Mouse (Mus musculus) heart, embryonic 15.5 days (tissue): ENCODE results near the gene Hdac10. TPM values are rescaled to one million over a fixed set of nuclear protein-coding genes. Genes with fewer than 3 reads are reported as not detected.

ENCODE experiments used
- ATAC-seq: fragments of 200-750 bp; cut with Nextera tagmentation; replicated peaks from 2 replicates; pipeline ENCODE4 v1.8.0; 2017; ENCODE audit warnings: low read depth, moderate TSS enrichment; ENCODE audit not compliant: insufficient number of reproducible peaks, insufficient read depth, low FRiP score
- H3K27ac ChIP-seq: fragments of 300-500 bp; sonication (generic); 2 replicates; pipeline ENCODE4 v1.5.1; 2015; ENCODE audit warnings: mild to moderate bottlenecking, inconsistent platforms
- H3K27me3 ChIP-seq: fragments of 300-500 bp; sonication (generic); 2 replicates; pipeline ENCODE4 v1.6.1; 2015; ENCODE audit warnings: inconsistent platforms
- H3K36me3 ChIP-seq: fragments of 300-500 bp; sonication (generic); 2 replicates; pipeline ENCODE4 v1.6.1; 2015; ENCODE audit warnings: mild to moderate bottlenecking, inconsistent platforms
- H3K4me1 ChIP-seq: fragments of 300-500 bp; sonication (generic); replicated peaks from 2 replicates; pipeline ENCODE4 v1.6.1; 2015; ENCODE audit warnings: inconsistent platforms
- H3K4me2 ChIP-seq: fragments of 300-500 bp; sonication (generic); 2 replicates; pipeline ENCODE4 v1.6.1; 2015; ENCODE audit warnings: inconsistent platforms, mild to moderate bottlenecking, moderate library complexity
- H3K4me3 ChIP-seq: fragments of 300-500 bp; sonication (generic); 2 replicates; pipeline ENCODE4 v1.5.1; 2015; ENCODE audit warnings: mild to moderate bottlenecking, inconsistent platforms
- H3K9ac ChIP-seq: fragments of 300-500 bp; sonication (generic); 2 replicates; pipeline ENCODE4 v1.6.1; 2015; ENCODE audit warnings: mild to moderate bottlenecking, inconsistent platforms
- H3K9me3 ChIP-seq: fragments of 300-500 bp; sonication (generic); replicated peaks from 2 replicates; pipeline ENCODE4 v1.6.1; 2016; ENCODE audit warnings: inconsistent platforms
- WGBS: fragments of 180-500 bp; shearing (Covaris S2); methylation state at CpG from one replicate; pipeline ENCODE4 v1.1.7; 2015; ENCODE audit warnings: mixed read lengths; 5-methylcytosine and 5-hydroxymethylcytosine counted together
- polyA plus RNA-seq: library from polyadenylated mRNA; unstranded; fragments of >200 nt; fragmentation: Nextera tagmentation; extraction: Ambion mirVana; gene quantifications from 2 replicates; pipeline ENCODE4 v1.2.1, GENCODE M21; 2015

The Hdac10 gene
- polyA plus RNA-seq, 1 experiment from 2014 or later: 14.8 TPM

DNA sequence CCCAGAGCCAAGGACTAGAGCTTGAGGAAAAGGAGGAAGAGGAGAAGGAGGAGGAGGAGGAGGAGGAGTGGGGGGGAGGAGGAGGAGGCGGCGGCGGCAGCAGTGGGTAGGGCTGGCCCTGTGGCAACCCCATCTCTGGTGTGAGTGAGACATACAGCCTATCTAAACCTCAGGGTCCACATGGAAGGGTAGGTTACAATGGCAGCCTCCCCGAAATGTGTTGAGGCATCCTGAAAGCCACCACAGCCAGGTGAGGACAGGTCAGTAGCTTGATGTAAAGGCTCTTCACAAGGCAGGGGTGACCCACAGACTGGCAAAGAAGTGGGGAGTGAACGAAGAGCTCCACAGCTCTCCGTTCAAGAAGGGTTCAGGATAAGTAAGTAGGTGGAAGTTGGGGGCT, 10.0 kb upstream of the Hdac10 start:
- no peak overlapping the region for H3K4me3 ChIP-seq
- no peaks in the 10 kb centered on the region for H3K36me3 ChIP-seq
- no peak for ATAC-seq
- no peak overlapping the region for H3K4me2 ChIP-seq
- peaks cover 42% of the 10 kb centered on the region for H3K27me3 ChIP-seq
- no peak overlapping the region for H3K9ac ChIP-seq
- H3K27ac ChIP-seq: no peak overlapping the region
- H3K9me3 ChIP-seq: no peaks in the 10 kb centered on the region
- WGBS: 90% methylated on average over 6 of the region's 6 CpGs
- H3K4me1 ChIP-seq: peaks cover 34% of the 10 kb centered on the region

DNA sequence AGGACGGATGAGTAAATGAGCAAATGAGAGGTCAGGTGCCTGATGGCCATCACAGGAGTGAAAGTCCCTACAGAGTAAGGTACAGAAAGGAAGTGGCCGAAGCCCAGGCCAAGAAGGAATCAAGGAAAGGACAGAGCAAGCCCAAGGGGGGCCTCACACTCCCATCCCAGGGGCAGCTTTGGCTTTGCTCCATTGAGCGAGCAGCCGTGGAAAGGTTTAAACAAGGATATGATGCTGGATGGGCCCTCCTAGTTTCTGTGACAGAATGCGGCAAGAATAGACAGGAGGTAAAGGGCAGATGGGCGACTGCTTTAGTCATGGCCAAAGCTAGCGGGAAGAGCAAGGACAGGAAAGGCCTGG, 9.5 kb upstream of the Hdac10 start:
- no peaks in the 10 kb centered on the region for H3K36me3 ChIP-seq
- H3K27ac ChIP-seq: no peak overlapping the region
- 80% methylated on average over 7 of the region's 7 CpGs for WGBS
- no peak overlapping the region for H3K9ac ChIP-seq
- H3K4me3 ChIP-seq: no peak overlapping the region
- H3K4me2 ChIP-seq: 0 out of 2 replicates have a peak overlapping the region, but pooled peaks have one; percentile 48
- peaks cover 34% of the 10 kb centered on the region for H3K4me1 ChIP-seq
- no peak for ATAC-seq
- no peaks in the 10 kb centered on the region for H3K9me3 ChIP-seq
- H3K27me3 ChIP-seq: peaks cover 38% of the 10 kb centered on the region

DNA sequence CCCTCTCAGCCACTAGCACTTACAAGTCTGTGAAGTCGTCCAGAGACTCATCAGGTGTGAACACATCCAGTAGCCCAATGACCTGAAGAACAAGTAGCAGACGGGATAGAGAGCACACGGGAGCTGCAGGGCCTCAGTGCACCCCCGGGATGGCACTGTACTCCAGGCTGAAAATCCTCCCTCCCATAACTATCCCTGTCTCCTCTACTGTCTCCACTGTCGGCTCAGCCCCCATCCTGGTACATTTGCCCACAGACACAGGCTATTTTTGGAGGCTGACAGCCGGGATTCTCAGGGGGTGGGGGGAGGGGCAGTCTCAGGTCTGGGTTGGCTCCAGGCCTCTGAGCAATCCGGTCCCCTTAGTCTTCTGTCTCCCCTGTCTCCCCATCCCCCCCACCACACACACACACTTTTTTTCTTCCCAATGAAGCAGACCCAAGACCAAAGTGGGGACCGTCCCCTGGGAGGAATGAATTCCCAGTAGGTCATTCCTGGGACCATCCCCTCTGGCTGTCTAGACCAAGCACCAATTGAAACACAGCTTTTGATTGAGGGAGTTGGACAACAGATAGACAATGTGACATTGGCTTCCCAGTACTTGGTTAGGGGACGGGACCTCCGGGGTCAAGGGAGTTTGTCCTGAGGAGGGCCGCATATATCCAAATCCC, 9.0 kb upstream of the Hdac10 start:
- WGBS: 53% methylated on average over 11 of the region's 11 CpGs
- H3K27me3 ChIP-seq: peaks cover 35% of the 10 kb centered on the region
- H3K4me1 ChIP-seq: peaks cover 34% of the 10 kb centered on the region
- H3K9me3 ChIP-seq: no peaks in the 10 kb centered on the region
- H3K4me3 ChIP-seq: peak overlapping the region; percentile 13; the same call in 1 of the 2 replicates
- H3K36me3 ChIP-seq: no peaks in the 10 kb centered on the region
- peak overlapping the region; percentile 25; the same call in 1 of the 2 replicates for H3K9ac ChIP-seq
- peak overlapping the region; percentile 48 for H3K4me2 ChIP-seq
- ATAC-seq: peak; percentile 44
- peak overlapping the region; percentile 23; the same call in 1 of the 2 replicates for H3K27ac ChIP-seq

DNA sequence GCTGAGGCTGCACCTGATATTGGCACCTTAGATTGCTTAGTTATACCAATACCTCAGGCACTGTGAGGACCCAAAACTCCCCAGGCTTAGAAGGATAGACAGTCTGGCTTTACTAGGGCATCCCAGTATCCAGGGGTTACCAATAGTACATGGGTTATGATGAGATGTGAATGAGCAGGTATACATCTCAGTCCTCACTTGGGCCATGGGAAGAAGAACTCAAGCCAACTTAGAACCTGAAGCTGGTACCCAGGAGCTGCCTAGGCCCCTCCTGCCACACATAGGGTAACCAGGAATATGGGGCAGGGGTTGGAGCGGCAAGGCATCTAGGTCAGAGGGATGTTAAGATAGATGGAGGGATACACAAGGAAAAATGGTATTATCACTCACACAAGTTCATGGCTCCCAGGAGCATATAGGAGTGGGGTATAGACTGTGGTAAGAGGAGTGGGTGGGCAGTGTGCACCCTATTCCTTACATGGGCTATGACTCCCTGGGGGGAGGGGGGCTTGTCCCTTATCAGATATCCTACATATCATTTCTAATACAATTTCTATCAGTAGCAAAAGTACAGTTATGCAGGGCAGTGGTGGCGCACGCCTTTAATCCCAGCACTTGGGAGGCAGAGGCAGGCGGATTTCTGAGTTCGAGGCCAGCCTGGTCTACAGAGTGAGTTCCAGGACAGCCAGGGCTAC, 8.1 kb upstream of the Hdac10 start:
- 94% methylated on average over 5 of the region's 5 CpGs for WGBS
- no peak for ATAC-seq
- Histone ChIP-seq H3K9ac (no peak overlapping the region), H3K36me3 (no peaks in the 10 kb centered on the region), H3K4me2 (no peak overlapping the region), H3K27ac (no peak overlapping the region), H3K27me3 (peaks cover 26% of the 10 kb centered on the region), H3K9me3 (no peaks in the 10 kb centered on the region), H3K4me3 (no peak overlapping the region), H3K4me1 (peaks cover 34% of the 10 kb centered on the region)

DNA sequence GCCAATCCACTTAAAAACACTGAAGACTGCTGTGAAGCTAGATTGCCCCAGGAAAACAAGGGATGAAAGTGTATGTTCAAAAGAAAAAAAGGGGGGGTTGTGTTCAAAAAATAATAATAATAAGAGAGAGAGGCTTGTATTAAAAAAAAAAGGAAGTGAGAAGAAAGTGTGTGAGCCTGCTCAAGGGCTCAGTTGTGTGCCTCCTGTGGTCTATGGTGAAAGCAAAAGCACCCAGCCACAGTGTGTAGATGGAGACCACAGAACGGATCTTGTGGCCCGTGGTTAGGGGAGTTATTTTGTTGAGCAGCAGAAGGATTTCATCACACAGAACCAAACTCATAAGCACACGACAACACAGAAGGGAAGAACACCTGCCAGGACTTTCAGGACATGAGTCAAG, 2.8 kb upstream of the Hdac10 start:
- ATAC-seq: no peak
- H3K4me1 ChIP-seq: peaks cover 15% of the 10 kb centered on the region
- no peak overlapping the region for H3K9ac ChIP-seq
- no peaks in the 10 kb centered on the region for H3K9me3 ChIP-seq
- 70% methylated on average over 3 of the region's 3 CpGs for WGBS
- H3K4me3 ChIP-seq: no peak overlapping the region
- no peaks in the 10 kb centered on the region for H3K27me3 ChIP-seq
- no peak overlapping the region for H3K4me2 ChIP-seq
- no peak overlapping the region for H3K27ac ChIP-seq
- no peaks in the 10 kb centered on the region for H3K36me3 ChIP-seq

DNA sequence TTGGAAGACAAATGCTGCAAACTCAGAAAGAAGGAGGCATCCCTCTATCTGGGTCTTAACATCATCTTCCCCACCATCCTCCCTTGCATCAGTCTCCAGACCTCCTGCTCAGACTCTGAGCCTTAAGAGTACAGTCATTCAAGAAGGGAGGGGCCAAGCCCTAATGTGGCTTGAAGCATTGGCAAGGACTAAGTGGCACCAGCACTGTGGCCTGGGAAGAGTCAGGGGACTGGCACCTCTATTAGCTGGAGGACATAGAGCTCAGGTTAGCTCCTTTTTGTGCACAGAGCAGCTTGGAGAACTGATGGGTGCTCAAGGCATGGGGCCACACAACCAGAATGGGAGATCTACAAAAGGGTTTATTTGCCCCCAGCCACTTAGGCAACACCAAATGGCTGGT, 1.7 kb upstream of the Hdac10 start:
- Histone ChIP-seq H3K27ac (no peak overlapping the region), H3K27me3 (no peaks in the 10 kb centered on the region), H3K36me3 (no peaks in the 10 kb centered on the region), H3K4me2 (no peak overlapping the region), H3K4me1 (peaks cover 15% of the 10 kb centered on the region), H3K9me3 (no peaks in the 10 kb centered on the region), H3K4me3 (no peak overlapping the region), H3K9ac (no peak overlapping the region)
- ATAC-seq: no peak

DNA sequence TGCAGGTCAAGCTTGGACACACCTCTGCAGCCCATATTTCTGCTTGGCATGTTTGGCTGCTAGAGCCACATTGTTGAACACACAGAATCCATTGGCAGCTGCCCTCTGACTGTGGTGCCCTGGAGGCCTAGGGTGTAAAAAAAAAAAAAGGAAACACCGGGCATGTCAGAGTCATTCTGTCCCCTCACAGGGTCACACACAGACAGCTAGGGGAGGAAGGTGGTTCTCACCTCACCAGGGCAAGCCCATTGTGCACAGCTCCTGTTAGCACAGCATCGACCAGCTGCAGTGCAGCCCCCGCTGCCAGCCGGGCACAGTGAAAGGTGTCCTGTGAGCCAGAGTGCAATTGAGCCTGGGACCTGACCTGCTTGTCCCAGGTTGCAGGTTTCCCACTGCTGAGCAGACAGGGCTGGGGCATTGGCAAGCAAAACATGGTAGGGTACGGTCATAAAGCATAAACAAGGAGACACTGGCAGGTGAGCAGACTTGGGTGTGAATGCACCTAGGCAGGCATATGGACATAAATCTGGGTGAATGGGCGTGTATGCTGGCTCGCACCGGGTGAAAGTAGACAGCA, 1.0 kb downstream of the Hdac10 start:
- peak overlapping the region; percentile 84 for H3K4me3 ChIP-seq
- peak overlapping the region; percentile 93 for H3K4me2 ChIP-seq
- no peaks in the 10 kb centered on the region for H3K9me3 ChIP-seq
- no peaks in the 10 kb centered on the region for H3K27me3 ChIP-seq
- peak overlapping the region; percentile 78 for H3K9ac ChIP-seq
- H3K36me3 ChIP-seq: peaks cover 8% of the 10 kb centered on the region; the same call in 1 of the 2 replicates
- WGBS: 81% methylated on average over 8 of the region's 8 CpGs
- H3K27ac ChIP-seq: no peak overlapping the region
- no peak for ATAC-seq
- H3K4me1 ChIP-seq: peaks cover 25% of the 10 kb centered on the region

DNA sequence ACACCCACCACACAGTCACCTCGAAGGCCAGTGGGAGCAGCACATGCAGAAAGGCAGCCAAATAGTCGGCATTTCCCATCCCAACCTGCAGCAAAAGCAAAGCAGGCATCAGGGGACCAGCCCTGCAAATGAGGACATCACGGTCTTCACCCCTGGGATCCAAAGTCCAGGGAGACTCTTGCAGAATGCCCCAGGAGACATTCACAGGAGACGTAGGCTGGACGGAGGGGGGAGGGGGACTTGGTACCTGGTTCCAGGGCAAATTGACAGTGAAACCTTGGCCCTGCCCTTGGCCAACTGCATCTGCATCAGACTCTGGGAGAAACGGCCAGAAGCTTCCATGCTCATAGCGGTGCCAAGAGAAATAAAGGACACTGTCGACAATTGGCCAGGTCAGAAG, 1.9 kb downstream of the Hdac10 start:
- Histone ChIP-seq H3K27ac (no peak overlapping the region), H3K27me3 (no peaks in the 10 kb centered on the region), H3K4me3 (no peak overlapping the region), H3K9me3 (no peaks in the 10 kb centered on the region), H3K9ac (no peak overlapping the region), H3K36me3 (peaks cover 8% of the 10 kb centered on the region; the same call in 1 of the 2 replicates), H3K4me1 (peaks cover 33% of the 10 kb centered on the region), H3K4me2 (no peak overlapping the region)
- WGBS: 86% methylated on average over 8 of the region's 8 CpGs
- ATAC-seq: no peak

DNA sequence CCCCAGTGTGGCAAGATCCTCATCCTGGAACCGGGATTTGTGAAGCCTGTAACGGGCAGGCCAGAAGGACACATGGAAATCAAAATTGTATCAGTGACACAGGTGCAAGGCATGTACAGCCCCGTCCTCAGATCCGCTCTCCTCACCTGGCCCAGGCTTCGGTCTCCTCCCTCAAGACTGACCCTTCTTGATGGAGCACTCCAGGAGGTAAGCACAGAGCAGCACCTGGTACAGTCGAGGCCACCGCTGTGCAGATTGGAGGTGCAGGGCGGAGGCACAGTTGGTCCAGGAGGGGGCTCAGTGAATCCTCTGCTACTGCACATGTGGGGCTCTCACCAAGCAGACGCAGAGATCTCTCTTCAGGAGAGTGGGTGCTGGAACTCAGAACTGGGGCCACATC, 3.1 kb downstream of the Hdac10 start:
- no peak overlapping the region for H3K27ac ChIP-seq
- H3K4me2 ChIP-seq: no peak overlapping the region
- H3K9ac ChIP-seq: no peak overlapping the region
- WGBS: 92% methylated on average over 9 of the region's 9 CpGs
- H3K4me1 ChIP-seq: peaks cover 45% of the 10 kb centered on the region
- no peaks in the 10 kb centered on the region for H3K9me3 ChIP-seq
- peaks cover 8% of the 10 kb centered on the region; the same call in 1 of the 2 replicates for H3K36me3 ChIP-seq
- H3K4me3 ChIP-seq: no peak overlapping the region
- H3K27me3 ChIP-seq: no peaks in the 10 kb centered on the region
- ATAC-seq: no peak

DNA sequence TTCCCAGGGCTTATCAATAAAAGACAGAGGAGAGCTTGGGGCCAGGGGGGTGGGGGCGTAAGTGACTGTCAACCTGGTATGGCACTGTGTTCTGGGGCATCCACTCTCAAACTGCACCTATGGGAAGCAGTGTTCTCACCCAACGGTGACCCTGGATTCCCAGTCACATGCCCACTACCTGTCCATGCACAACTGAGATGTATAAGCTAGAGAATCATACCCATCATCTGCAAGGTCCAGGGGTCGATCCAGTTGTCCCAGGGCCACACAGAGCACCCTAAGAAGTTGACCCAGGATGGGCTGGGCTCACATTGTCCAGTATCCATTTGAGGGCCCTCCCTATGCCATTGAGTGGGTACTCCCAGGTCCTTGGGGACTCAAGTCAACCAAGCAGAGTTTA, 4.2 kb downstream of the Hdac10 start:
- no peak overlapping the region for H3K9ac ChIP-seq
- 83% methylated on average over 3 of the region's 3 CpGs for WGBS
- peaks cover 51% of the 10 kb centered on the region for H3K4me1 ChIP-seq
- no peaks in the 10 kb centered on the region for H3K9me3 ChIP-seq
- H3K27ac ChIP-seq: no peak overlapping the region
- H3K4me2 ChIP-seq: no peak overlapping the region
- H3K27me3 ChIP-seq: no peaks in the 10 kb centered on the region
- ATAC-seq: no peak
- peaks cover 14% of the 10 kb centered on the region for H3K36me3 ChIP-seq
- H3K4me3 ChIP-seq: no peak overlapping the region

DNA sequence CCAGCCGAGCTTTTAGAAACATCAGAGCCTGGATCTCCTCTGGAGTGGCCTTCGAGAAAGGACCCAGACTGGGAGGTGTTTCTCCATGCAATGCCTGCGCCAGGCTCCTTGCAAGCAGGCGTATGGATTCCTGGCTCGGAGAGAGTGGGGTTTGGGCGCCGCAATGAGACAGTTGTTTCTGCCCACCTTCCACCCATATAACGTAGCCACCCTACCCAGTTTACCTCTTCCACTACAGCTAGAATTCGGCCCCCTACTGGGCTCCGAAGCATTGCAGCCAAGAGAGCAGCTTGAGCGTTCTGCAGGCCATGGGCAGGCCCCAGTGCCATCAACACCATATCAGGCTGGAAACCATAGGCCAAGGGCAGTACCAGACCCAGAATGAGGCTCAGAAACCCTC, 4.9 kb downstream of the Hdac10 start:
- 35% methylated on average over 11 of the region's 11 CpGs for WGBS
- Histone ChIP-seq H3K4me2 (peak overlapping the region; percentile 96), H3K4me1 (peaks cover 47% of the 10 kb centered on the region), H3K36me3 (peaks cover 14% of the 10 kb centered on the region), H3K4me3 (peak overlapping the region; percentile 98), H3K9ac (peak overlapping the region; percentile 91), H3K27me3 (no peaks in the 10 kb centered on the region), H3K9me3 (no peaks in the 10 kb centered on the region), H3K27ac (peak overlapping the region; percentile 75)
- ATAC-seq: no peak
